Mouse (Mus musculus): ENCODE results near the gene 2310057J18Rik. TPM values are rescaled to one million over a fixed set of nuclear protein-coding genes. Genes with fewer than 3 reads are reported as not detected.
A peak's percentile ranks its signal among the peaks of the same experiment; 100 is the strongest.
"Not testable (repeated sequence)": the region's sequence is repeated elsewhere in the genome, so short reads cannot be mapped to it uniquely, and the experiment has no call there.

The 2310057J18Rik gene
- not detected for total RNA-seq (2021)
- long read RNA-seq, experiment 1, result 0 reads
- long read RNA-seq, experiment 2, result 0 reads

DNA sequence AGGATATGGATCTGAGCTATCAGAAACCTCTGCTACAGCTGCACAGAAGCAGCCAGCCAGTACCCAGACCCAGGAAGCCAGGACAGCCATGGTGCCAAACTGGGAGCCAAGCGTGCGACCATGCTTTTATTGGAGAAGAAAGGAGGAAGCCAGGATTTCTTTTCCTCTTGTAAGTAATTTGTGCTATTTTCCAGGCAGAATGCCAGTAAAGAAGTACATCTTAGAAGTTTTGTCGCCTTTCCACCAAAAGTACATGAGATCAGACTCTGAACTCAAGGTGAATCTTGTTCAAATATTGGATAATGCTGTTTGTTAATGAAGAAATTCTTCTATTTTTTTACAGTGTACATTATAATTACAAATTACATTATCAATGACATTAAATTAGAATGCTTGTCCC lies at the start of gene 2310057J18Rik:
Gene 2310057J18Rik, minus strand, starts transcription at position 101 of the 400 bp plus-strand sequence.
- intact Hi-C loops (cut with DNase I), result no loop called here
- Histone ChIP-seq H3K4me3 (no peak within 1 kb of the TSS), H3K27ac (no peak within 1 kb of the TSS)
- no peak for DNase-seq
- no peak for TF ChIP-seq CTCF (IDR thresholded peaks at IDR 0.05)

GRCm38 (mm10) chr10:29029960-29030359 lies 43.9 kb upstream of the 2310057J18Rik start:
- intact Hi-C loops (cut with DNase I), result not testable (repeated sequence)

GRCm38 (mm10) chr10:29019496-29020270 lies 33.6 kb upstream of the 2310057J18Rik start:
- no peak for DNase-seq
- no peak for TF ChIP-seq CTCF (IDR thresholded peaks at IDR 0.05)
- Histone ChIP-seq H3K4me3 (no peak overlapping the region), H3K27ac (no peak overlapping the region)
- intact Hi-C loops (cut with DNase I), result no loop called here

More at GRCm38 (mm10) chr10:29029960-29030359, 43.9 kb upstream of the 2310057J18Rik start:
- H3K4me3 ChIP-seq, H3K27ac ChIP-seq, DNase-seq: not testable (repeated sequence)

DNA sequence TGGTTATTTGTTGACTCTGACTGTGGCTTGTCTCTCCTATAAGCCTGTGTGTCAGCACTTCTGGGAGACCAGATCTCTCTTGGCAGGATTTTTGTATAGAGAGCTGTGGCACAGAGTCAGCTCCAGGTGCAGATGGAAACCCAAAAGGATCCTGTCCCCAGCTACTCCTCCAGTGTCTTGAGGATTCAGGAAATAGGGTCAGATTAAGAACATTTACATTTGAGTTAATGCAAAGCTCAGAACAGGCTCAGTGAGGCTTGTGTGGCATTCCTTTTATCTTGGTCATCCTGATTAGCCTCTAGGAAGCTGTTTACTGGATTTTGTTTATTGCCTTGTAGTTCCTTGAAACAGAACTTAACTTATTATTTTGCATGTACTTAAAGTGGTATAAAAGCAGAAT lies 11.7 kb upstream of the 2310057J18Rik start:
- Histone ChIP-seq H3K4me3 (no peak overlapping the region), H3K27ac (no peak overlapping the region)
- no peak for TF ChIP-seq CTCF (IDR thresholded peaks at IDR 0.05)
- no peak for DNase-seq
- intact Hi-C loops (cut with DNase I), result no loop called here

GRCm38 (mm10) chr10:28988990-28989389 lies 2.9 kb upstream of the 2310057J18Rik start:
- intact Hi-C loops (cut with DNase I), result no loop called here
- Histone ChIP-seq H3K27ac (no peak overlapping the region), H3K4me3 (no peak overlapping the region)
- DNase-seq, result no peak
- no peak for TF ChIP-seq CTCF (IDR thresholded peaks at IDR 0.05)

DNA sequence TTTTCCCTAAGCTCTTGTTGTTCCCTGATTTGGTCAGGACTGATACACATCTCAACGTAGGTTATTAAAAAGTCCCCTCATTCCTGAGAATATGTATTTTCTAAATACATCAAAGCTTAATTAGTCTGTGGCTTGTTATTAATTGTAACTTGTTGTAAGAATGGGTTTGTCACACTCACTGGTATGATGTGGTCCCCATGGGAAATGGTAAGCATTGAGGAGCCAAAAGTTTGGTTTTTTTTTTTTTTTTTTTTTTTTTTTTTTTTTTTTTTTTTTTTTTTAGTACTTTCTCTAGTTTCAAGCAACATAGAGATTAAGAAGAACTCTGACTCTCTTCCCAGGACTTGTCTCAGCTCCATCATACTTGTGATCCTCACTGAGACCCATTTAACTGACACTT lies 17.9 kb downstream of the 2310057J18Rik start:
- H3K4me3 ChIP-seq, result no peak overlapping the region
- intact Hi-C loops (cut with DNase I), result no loop called here
- TF ChIP-seq CTCF (IDR thresholded peaks at IDR 0.05), result no peak
- H3K27ac ChIP-seq, result no peak overlapping the region
- DNase-seq, result no peak

DNA sequence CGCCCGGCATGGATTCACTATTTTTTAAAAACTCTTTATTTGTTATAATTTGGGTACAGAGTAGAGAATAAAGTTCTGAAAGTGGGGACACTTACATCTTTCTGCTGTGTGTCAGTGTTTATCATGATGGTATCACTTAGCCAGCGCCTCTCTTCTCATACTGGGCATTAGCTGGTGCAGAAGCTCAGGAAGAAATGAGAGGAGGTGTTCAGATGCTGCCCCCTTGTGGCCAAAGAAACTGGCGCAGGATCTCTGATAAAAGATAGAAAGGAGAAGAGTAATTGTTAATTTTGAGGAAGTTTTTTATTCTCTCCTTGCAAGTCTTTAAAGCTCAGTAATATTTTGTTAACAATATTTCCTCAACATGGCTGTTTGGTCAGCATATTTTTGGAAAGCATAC lies 31.0 kb downstream of the 2310057J18Rik start:
- peak; percentile 59 for TF ChIP-seq CTCF (IDR thresholded peaks at IDR 0.05)
- peak; percentile 31 for DNase-seq
- intact Hi-C loops (cut with DNase I), result no loop called here
- no peak overlapping the region for H3K4me3 ChIP-seq
- no peak overlapping the region for H3K27ac ChIP-seq

- no peak overlapping the region for H3K27ac ChIP-seq
- no peak for TF ChIP-seq CTCF (IDR thresholded peaks at IDR 0.05)
- DNase-seq, result no peak
- no peak overlapping the region for H3K4me3 ChIP-seq
- intact Hi-C loops (cut with DNase I), result no loop called here
These were observed 31.6 kb downstream of the 2310057J18Rik start for GRCm38 (mm10) chr10:28954515-28954914.

Other genes starting within 250 kb of the 2310057J18Rik start
- not detected for gene Soga3, start 157.5 kb upstream of the 2310057J18Rik start, total RNA-seq (2021)
- gene Gm49353, start 212.7 kb upstream of the 2310057J18Rik start, total RNA-seq (2021), result not detected
- gene 9330159F19Rik, start 225.3 kb upstream of the 2310057J18Rik start, total RNA-seq (2021), result 10 to 100 TPM; 47.2 to 47.5 TPM